Mouse (Mus musculus) midbrain, embryonic 12.5 days (tissue): ENCODE data around the gene Mad1l1. TPM values are rescaled to one million over a fixed set of nuclear protein-coding genes. Genes with fewer than 3 reads are reported as not detected.

Experiments
- ATAC-seq: fragments of 200-750 bp; cut with Nextera tagmentation; 2 replicates; pipeline ENCODE4 v1.8.0; 2017; ENCODE audit warnings: low read depth, moderate TSS enrichment, moderate library complexity; ENCODE audit not compliant: low FRiP score
- H3K27ac ChIP-seq: fragments of 300-500 bp; sonication (generic); replicated peaks from 2 replicates; pipeline ENCODE4 v1.5.1; 2016; ENCODE audit warnings: mild to moderate bottlenecking
- H3K27me3 ChIP-seq: fragments of 300-500 bp; sonication (generic); 2 replicates; pipeline ENCODE4 v1.6.1; 2016; ENCODE audit warnings: mild to moderate bottlenecking
- H3K36me3 ChIP-seq: fragments of 300-500 bp; sonication (generic); 2 replicates; pipeline ENCODE4 v1.6.1; 2016
- H3K4me1 ChIP-seq: fragments of 300-500 bp; sonication (generic); 2 replicates; pipeline ENCODE4 v1.6.1; 2016
- H3K4me2 ChIP-seq: fragments of 300-500 bp; sonication (generic); replicated peaks from 2 replicates; pipeline ENCODE4 v1.6.1; 2016; ENCODE audit warnings: mild to moderate bottlenecking, moderate library complexity
- H3K4me3 ChIP-seq: fragments of 300-500 bp; sonication (generic); 2 replicates; pipeline ENCODE4 v1.5.1; 2016; ENCODE audit warnings: mild to moderate bottlenecking
- H3K9ac ChIP-seq: fragments of 300-500 bp; sonication (generic); replicated peaks from 2 replicates; pipeline ENCODE4 v1.6.1; 2016; ENCODE audit warnings: mild to moderate bottlenecking, moderate library complexity
- H3K9me3 ChIP-seq: fragments of 300-500 bp; sonication (generic); 2 replicates; pipeline ENCODE4 v1.6.1; 2016; ENCODE audit warnings: mild to moderate bottlenecking
- WGBS: fragments of 180-500 bp; shearing (Covaris S2); methylation state at CpG from one replicate; pipeline ENCODE4 v1.1.7; 2016; 5-methylcytosine and 5-hydroxymethylcytosine counted together
- polyA plus RNA-seq: library from polyadenylated mRNA; unstranded; fragments of >200 nt; fragmentation: Nextera tagmentation; extraction: Ambion mirVana; gene quantifications from 2 replicates; pipeline ENCODE4 v1.2.1, GENCODE M21; 2016

Mad1l1 gene
- polyA plus RNA-seq, 1 experiment from 2014 or later = 48.7 TPM

DNA sequence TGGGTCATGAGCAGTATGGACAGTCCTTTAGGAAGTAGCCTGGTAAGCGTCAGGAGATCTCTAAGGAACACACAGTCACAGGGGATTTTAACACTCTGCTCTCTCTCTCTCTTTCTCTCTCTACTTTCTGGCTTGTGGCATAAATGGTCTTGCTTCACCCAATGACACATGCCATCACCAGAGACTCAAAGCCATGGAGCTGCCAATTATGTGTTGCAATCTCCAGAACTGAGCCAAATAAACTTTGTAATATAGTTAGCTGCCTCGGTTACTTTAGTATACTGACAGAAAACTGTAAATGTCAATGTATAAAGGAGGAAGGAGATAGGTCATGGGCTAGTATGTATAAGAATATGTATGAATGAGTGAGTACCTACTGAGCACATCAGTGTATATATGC is 115.4 kb downstream of the Mad1l1 start:
- H3K27me3 ChIP-seq = no peaks in the 10 kb centered on the region
- H3K9ac ChIP-seq = no peak overlapping the region
- WGBS = 92% methylated on average over 2 of the region's 2 CpGs
- no peak overlapping the region for H3K4me2 ChIP-seq
- ATAC-seq = no peak
- no peaks in the 10 kb centered on the region for H3K9me3 ChIP-seq
- H3K4me1 ChIP-seq = peaks cover 22% of the 10 kb centered on the region
- no peaks in the 10 kb centered on the region for H3K36me3 ChIP-seq
- H3K27ac ChIP-seq = no peak overlapping the region
- H3K4me3 ChIP-seq = no peak overlapping the region

- H3K4me3 ChIP-seq = no peak overlapping the region
- peaks cover 20% of the 10 kb centered on the region for H3K4me1 ChIP-seq
- 79% methylated on average over 3 of the region's 3 CpGs for WGBS
- H3K9me3 ChIP-seq = no peaks in the 10 kb centered on the region
- no peak overlapping the region for H3K9ac ChIP-seq
- no peak for ATAC-seq
- H3K27me3 ChIP-seq = no peaks in the 10 kb centered on the region
- H3K36me3 ChIP-seq = no peaks in the 10 kb centered on the region
- no peak overlapping the region for H3K27ac ChIP-seq
- H3K4me2 ChIP-seq = no peak overlapping the region
These were observed 116.9 kb downstream of the Mad1l1 start for GRCm38 (mm10) chr5:140204465-140204864.

DNA sequence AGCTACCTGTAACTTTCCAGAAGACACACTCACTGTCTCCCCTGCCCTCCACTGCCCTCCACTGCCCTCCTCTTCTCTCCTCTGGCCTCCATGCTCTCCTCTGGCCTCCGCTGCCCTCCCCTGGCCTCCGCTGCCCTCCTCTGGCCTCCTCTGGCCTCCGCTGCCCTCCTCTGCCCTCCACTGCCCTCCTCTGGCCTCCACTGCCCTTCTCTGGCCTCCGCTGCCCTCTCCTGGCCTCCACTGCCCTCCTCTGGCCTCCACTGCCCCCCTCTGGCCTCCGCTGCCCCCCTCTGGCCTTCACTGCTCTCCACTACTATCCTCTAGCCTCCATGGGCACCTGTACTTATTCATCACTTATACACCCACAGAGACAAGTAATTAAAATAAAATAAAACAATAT is 117.3 kb downstream of the Mad1l1 start:
- no peak overlapping the region for H3K4me3 ChIP-seq
- no peaks in the 10 kb centered on the region for H3K9me3 ChIP-seq
- WGBS = 91% methylated on average over 4 of the region's 5 CpGs
- H3K4me1 ChIP-seq = peaks cover 15% of the 10 kb centered on the region
- H3K9ac ChIP-seq = no peak overlapping the region
- H3K4me2 ChIP-seq = no peak overlapping the region
- no peaks in the 10 kb centered on the region for H3K27me3 ChIP-seq
- no peak for ATAC-seq
- no peaks in the 10 kb centered on the region for H3K36me3 ChIP-seq
- no peak overlapping the region for H3K27ac ChIP-seq

DNA sequence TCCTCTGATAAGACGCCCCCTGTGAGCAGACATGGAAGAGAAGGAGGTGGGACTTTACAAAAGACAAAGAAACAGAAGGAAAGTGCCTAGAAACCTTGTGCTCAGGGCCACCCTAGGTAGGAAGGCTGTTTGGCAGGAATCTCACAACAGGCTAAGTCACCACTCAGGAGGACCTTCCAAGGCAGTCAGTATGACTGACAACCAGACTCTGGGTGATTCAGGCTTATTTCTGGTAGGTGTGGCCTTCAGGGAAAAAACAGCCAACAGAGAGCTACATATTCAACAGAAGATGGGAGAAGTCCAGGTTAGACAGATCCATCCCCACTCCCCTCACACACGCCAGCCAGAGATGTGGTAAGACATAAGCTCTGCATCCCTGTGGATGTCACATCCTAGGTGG is 118.9 kb downstream of the Mad1l1 start:
- Histone ChIP-seq H3K4me1 (0 out of 2 replicates have a peak, but pooled peaks cover 2% of the 10 kb centered on the region), H3K9me3 (no peaks in the 10 kb centered on the region), H3K36me3 (no peaks in the 10 kb centered on the region), H3K4me3 (no peak overlapping the region), H3K27ac (no peak overlapping the region), H3K4me2 (no peak overlapping the region), H3K27me3 (no peaks in the 10 kb centered on the region), H3K9ac (no peak overlapping the region)
- whole genome bisulfite sequencing = 80% methylated on average over 2 of the region's 2 CpGs
- ATAC-seq = no peak

- ATAC-seq = no peak
- H3K9me3 ChIP-seq = no peaks in the 10 kb centered on the region
- WGBS = 94% methylated on average over 5 of the region's 5 CpGs
- no peaks in the 10 kb centered on the region for H3K27me3 ChIP-seq
- H3K4me3 ChIP-seq = no peak overlapping the region
- no peak overlapping the region for H3K9ac ChIP-seq
- no peak overlapping the region for H3K4me2 ChIP-seq
- no peaks in the 10 kb centered on the region for H3K36me3 ChIP-seq
- H3K4me1 ChIP-seq = no peaks in the 10 kb centered on the region
- H3K27ac ChIP-seq = no peak overlapping the region
These were observed 119.8 kb downstream of the Mad1l1 start for GRCm38 (mm10) chr5:140201566-140201965.

DNA sequence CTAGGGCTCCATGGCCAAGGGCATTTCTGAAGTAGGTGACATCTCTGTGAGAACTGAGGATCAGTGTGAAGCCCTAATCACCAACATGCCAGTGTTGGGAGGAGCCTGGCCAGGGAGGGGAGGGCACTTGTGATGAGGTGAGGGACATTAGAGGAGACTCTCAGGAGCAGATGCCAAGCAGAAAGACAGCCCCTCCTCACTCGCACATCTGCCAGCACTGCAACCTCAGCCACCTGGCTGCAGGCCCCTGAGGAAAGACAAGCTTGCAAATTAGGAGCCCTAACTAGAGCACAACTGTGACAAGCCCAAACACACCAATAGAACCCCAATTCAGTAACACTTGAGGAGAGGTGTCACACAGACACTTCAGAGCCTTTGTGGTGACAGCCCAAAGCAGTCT is 120.2 kb downstream of the Mad1l1 start:
- no peaks in the 10 kb centered on the region for H3K36me3 ChIP-seq
- no peak overlapping the region for H3K4me3 ChIP-seq
- WGBS = 100% methylated on average over 1 of the region's 1 CpGs
- H3K9ac ChIP-seq = no peak overlapping the region
- H3K4me2 ChIP-seq = no peak overlapping the region
- no peaks in the 10 kb centered on the region for H3K4me1 ChIP-seq
- H3K9me3 ChIP-seq = no peaks in the 10 kb centered on the region
- H3K27ac ChIP-seq = no peak overlapping the region
- no peaks in the 10 kb centered on the region for H3K27me3 ChIP-seq
- ATAC-seq = no peak

DNA sequence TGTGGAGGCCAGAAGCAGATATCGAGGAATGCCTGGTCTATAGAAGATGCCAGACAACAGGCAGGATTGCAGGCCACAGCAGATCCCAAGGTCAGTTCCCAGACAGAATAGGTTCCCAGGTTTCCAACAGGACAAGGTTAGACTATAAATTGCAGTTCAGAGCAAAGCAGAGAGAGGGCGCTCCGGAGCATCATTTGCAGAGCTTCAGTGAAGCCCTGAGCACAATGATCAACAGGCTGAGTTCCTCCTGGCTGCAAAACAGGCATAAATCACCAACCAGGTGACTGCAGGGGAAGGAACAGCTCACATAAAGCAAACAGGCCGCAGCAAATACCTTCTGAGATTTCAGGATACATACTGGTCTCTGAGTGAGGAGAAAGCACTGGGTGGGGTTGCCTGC is 123.6 kb downstream of the Mad1l1 start:
- no peak for ATAC-seq
- WGBS = 34% methylated on average over 4 of the region's 4 CpGs

DNA sequence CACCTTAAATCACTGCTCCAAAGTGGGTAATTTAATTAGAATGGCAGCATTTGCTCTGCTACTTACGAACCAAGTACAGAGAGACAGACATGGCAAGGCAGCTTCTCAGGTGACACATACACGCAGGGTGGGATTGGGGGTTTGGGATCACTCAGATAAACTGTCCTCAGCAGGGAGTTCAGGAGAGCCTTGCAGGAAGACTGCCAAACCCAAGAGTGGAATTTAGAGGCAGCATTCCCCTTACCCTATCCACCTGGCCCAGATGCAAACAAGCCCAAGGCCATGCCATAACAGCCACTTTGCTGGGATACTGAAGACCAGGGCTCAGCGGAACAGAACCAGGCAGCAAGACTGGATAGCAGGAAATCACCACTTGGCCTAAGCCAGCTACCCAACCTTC is 124.9 kb downstream of the Mad1l1 start:
- H3K27me3 ChIP-seq = no peaks in the 10 kb centered on the region
- H3K9ac ChIP-seq = no peak overlapping the region
- no peak for ATAC-seq
- no peak overlapping the region for H3K4me2 ChIP-seq
- H3K4me1 ChIP-seq = peaks cover 27% of the 10 kb centered on the region
- no peak overlapping the region for H3K4me3 ChIP-seq
- H3K27ac ChIP-seq = no peak overlapping the region
- WGBS = 90% methylated on average over 3 of the region's 3 CpGs
- no peaks in the 10 kb centered on the region for H3K36me3 ChIP-seq
- H3K9me3 ChIP-seq = no peaks in the 10 kb centered on the region

More for the DNA sequence above, 123.6 kb downstream of the Mad1l1 start:
- Histone ChIP-seq H3K27me3 (no peaks in the 10 kb centered on the region), H3K27ac (no peak overlapping the region), H3K9me3 (no peaks in the 10 kb centered on the region), H3K4me1 (peaks cover 22% of the 10 kb centered on the region), H3K9ac (no peak overlapping the region), H3K36me3 (no peaks in the 10 kb centered on the region), H3K4me3 (no peak overlapping the region), H3K4me2 (no peak overlapping the region)

GRCm38 (mm10) chr5:140194173-140194572 is 127.2 kb downstream of the Mad1l1 start:
- no peak overlapping the region for H3K4me3 ChIP-seq
- H3K9me3 ChIP-seq = no peaks in the 10 kb centered on the region
- no peak overlapping the region for H3K4me2 ChIP-seq
- peaks cover 31% of the 10 kb centered on the region for H3K4me1 ChIP-seq
- no peak overlapping the region for H3K9ac ChIP-seq
- WGBS = 45% methylated on average over 11 of the region's 11 CpGs
- H3K36me3 ChIP-seq = no peaks in the 10 kb centered on the region
- ATAC-seq = peak; percentile 58
- H3K27ac ChIP-seq = peak overlapping the region; percentile 26; the same call in 1 of the 2 replicates
- no peaks in the 10 kb centered on the region for H3K27me3 ChIP-seq

- H3K36me3 ChIP-seq = no peaks in the 10 kb centered on the region
- no peaks in the 10 kb centered on the region for H3K27me3 ChIP-seq
- no peak for ATAC-seq
- no peak overlapping the region for H3K4me2 ChIP-seq
- no peak overlapping the region for H3K4me3 ChIP-seq
- peaks cover 31% of the 10 kb centered on the region for H3K4me1 ChIP-seq
- no peak overlapping the region for H3K27ac ChIP-seq
- 79% methylated on average over 4 of the region's 4 CpGs for WGBS
- H3K9ac ChIP-seq = no peak overlapping the region
- no peaks in the 10 kb centered on the region for H3K9me3 ChIP-seq
These were observed 129.8 kb downstream of the Mad1l1 start for GRCm38 (mm10) chr5:140191539-140191938.

GRCm38 (mm10) chr5:140186351-140186750 is 135.0 kb downstream of the Mad1l1 start:
- Histone ChIP-seq H3K4me1 (peaks cover 5% of the 10 kb centered on the region; the same call in 1 of the 2 replicates), H3K9me3 (no peaks in the 10 kb centered on the region), H3K4me2 (no peak overlapping the region), H3K36me3 (no peaks in the 10 kb centered on the region), H3K27me3 (no peaks in the 10 kb centered on the region), H3K27ac (no peak overlapping the region), H3K9ac (no peak overlapping the region), H3K4me3 (no peak overlapping the region)
- 92% methylated on average over 4 of the region's 4 CpGs for WGBS
- ATAC-seq = no peak

DNA sequence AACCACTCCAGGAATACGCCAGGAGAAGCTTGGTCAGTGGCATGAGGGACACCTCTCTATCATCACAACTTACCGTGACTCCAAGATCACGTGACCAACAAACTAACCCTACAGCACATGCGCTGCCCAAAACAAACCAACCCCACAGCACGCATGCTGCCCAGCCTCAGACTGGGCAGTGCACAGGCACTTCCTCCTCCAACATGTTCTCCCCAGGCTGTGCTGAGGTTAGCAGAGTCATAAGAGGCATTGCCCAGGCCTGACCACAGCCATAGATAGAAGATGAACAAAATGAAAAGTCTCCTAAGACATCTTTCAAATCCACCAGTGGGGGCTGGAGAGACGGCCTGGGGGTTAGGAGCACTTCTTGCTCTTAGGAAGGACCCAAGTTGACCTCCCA is 135.6 kb downstream of the Mad1l1 start:
- no peak for ATAC-seq
- H3K27me3 ChIP-seq = no peaks in the 10 kb centered on the region
- 0 out of 2 replicates have a peak, but pooled peaks cover 2% of the 10 kb centered on the region for H3K4me1 ChIP-seq
- H3K9ac ChIP-seq = no peak overlapping the region
- no peaks in the 10 kb centered on the region for H3K36me3 ChIP-seq
- H3K27ac ChIP-seq = no peak overlapping the region
- WGBS = 93% methylated on average over 6 of the region's 6 CpGs
- H3K4me3 ChIP-seq = no peak overlapping the region
- H3K4me2 ChIP-seq = no peak overlapping the region
- H3K9me3 ChIP-seq = no peaks in the 10 kb centered on the region

DNA sequence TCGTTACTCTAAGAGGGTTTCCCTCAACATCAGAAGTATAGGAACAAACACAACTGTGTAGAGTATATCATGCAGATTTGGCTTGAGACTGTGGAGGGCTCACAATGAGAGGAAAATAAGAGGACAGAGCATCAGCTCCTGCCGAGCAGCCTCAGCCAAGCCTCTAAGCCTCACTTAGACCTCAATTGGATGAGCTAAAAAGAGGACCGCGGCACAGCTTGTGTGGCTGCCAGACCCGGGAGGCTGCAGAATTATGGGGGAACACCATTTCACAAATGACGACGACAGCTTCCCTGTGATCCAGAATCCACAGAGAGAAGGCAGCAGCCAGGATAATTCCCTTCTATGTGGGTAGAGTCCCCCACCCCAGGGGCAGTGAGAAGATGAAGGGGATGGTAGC is 138.0 kb downstream of the Mad1l1 start:
- Histone ChIP-seq H3K4me3 (no peak overlapping the region), H3K9me3 (no peaks in the 10 kb centered on the region), H3K4me1 (0 out of 2 replicates have a peak, but pooled peaks cover 3% of the 10 kb centered on the region), H3K27ac (0 out of 2 replicates have a peak overlapping the region, but pooled peaks have one; percentile 15), H3K27me3 (no peaks in the 10 kb centered on the region), H3K4me2 (no peak overlapping the region), H3K9ac (no peak overlapping the region), H3K36me3 (no peaks in the 10 kb centered on the region)
- ATAC-seq = no peak
- WGBS = 74% methylated on average over 7 of the region's 7 CpGs
